Comparison of ENCODE assay signal across 8 mouse cellular contexts in genomic region chr12:91383516-91384264, GRCm38 (mm10). TPM values are rescaled to one million over a fixed set of nuclear protein-coding genes. Genes with fewer than 3 reads are reported as not detected.
A peak's percentile ranks its signal among the peaks of the same experiment; 100 is the strongest.
DNase-seq lines count a peak whose midpoint lies in the region; ATAC-seq and TF ChIP-seq lines count a peak whose summit lies in the region.

No protein-coding gene starts in this region.

- 7% methylated on average over 22 of the region's 22 CpGs for WGBS in kidney, embryonic 14.5 days
- WGBS in hindbrain, embryonic 11.5 days = 7% methylated on average over 22 of the region's 22 CpGs
- WGBS in liver, embryonic 15.5 days (ENCODE audit: insufficient replicate concordance) = 2% methylated on average over 22 of the region's 22 CpGs
- 2% methylated on average over 22 of the region's 22 CpGs for WGBS in olfactory bulb, adult 2 months

- H3K9me3 ChIP-seq in kidney, embryonic 14.5 days (ENCODE audit: control insufficient read depth, low read length) = no peaks in the 10 kb centered on the region
- no peaks in the 10 kb centered on the region for H3K9me3 ChIP-seq in G1E (replicated peaks)
- H3K9me3 ChIP-seq in hindbrain, embryonic 11.5 days (ENCODE audit: control insufficient read depth, low read length) = no peaks in the 10 kb centered on the region
- no peaks in the 10 kb centered on the region for H3K9me3 ChIP-seq in liver, embryonic 15.5 days (replicated peaks)

- DNase-seq in kidney, adult 9 months = no peak
- peak; percentile 57 for DNase-seq in G1E (ENCODE audit: low spot score)
- DNase-seq in hindbrain, embryonic 11.5 days (ENCODE audit: low spot score) = no peak
- no peak for DNase-seq in urinary bladder, postnatal 25 days (ENCODE audit: low spot score)

- H3K36me3 ChIP-seq in kidney, embryonic 14.5 days (ENCODE audit: control insufficient read depth, insufficient read depth, low read length) = no peaks in the 10 kb centered on the region
- peaks cover 33% of the 10 kb centered on the region for H3K36me3 ChIP-seq in G1E (replicated peaks)
- H3K36me3 ChIP-seq in hindbrain, embryonic 11.5 days (ENCODE audit: control insufficient read depth, insufficient read depth, low read length) = no peaks in the 10 kb centered on the region
- H3K36me3 ChIP-seq in liver, embryonic 15.5 days (replicated peaks) = peaks cover 22% of the 10 kb centered on the region

- no peaks in the 10 kb centered on the region for H3K4me1 ChIP-seq in kidney, embryonic 14.5 days (ENCODE audit: control insufficient read depth, insufficient read depth, low read length)
- peaks cover 27% of the 10 kb centered on the region for H3K4me1 ChIP-seq in G1E (ENCODE audit: insufficient read depth, low read depth, low read length)
- no peaks in the 10 kb centered on the region for H3K4me1 ChIP-seq in cortical plate, adult 2 months (ENCODE audit: control insufficient read depth, insufficient read depth, low read length)
- no peaks in the 10 kb centered on the region for H3K4me1 ChIP-seq in hindbrain, embryonic 11.5 days (replicated peaks; ENCODE audit: control insufficient read depth, insufficient read depth, low read length)
- peaks cover 39% of the 10 kb centered on the region for H3K4me1 ChIP-seq in liver, embryonic 15.5 days (replicated peaks)
- H3K4me1 ChIP-seq in olfactory bulb, adult 2 months (ENCODE audit: control insufficient read depth, insufficient read depth, low read length) = peaks cover 3% of the 10 kb centered on the region; the same call in 1 of the 2 replicates

- peak; percentile 75 for ATAC-seq in kidney, embryonic 14.5 days (ENCODE audit: low FRiP score, low TSS enrichment)
- ATAC-seq in G1E (ENCODE audit: extremely low read depth, insufficient number of reproducible peaks, low FRiP score, poor library complexity, severe bottlenecking) = peak; percentile 5; the same call in 1 of the 2 replicates
- peak; percentile 72 for ATAC-seq in hindbrain, embryonic 11.5 days (ENCODE audit: low FRiP score)
- peak; percentile 66 for ATAC-seq in liver, embryonic 15.5 days (ENCODE audit: insufficient read depth)

- H3K4me2 ChIP-seq in kidney, embryonic 14.5 days (replicated peaks; ENCODE audit: low read depth, low read length) = peak overlapping the region; percentile 58
- peak overlapping the region; percentile 66 for H3K4me2 ChIP-seq in hindbrain, embryonic 11.5 days (replicated peaks; ENCODE audit: low read depth, low read length)
- peak overlapping the region; percentile 81 for H3K4me2 ChIP-seq in liver, embryonic 15.5 days

- TF ChIP-seq CTCF in G1E (IDR thresholded peaks at IDR 0.05; ENCODE audit: low read depth, low read length) = no peak
- TF ChIP-seq CTCF in cortical plate, adult 2 months (IDR thresholded peaks at IDR 0.05; ENCODE audit: extremely low read depth, insufficient read depth, low read length) = no peak
- TF ChIP-seq CTCF in olfactory bulb, adult 2 months (IDR thresholded peaks at IDR 0.05; ENCODE audit: insufficient read depth, low read depth, low read length) = no peak

- H3K27ac ChIP-seq in kidney, embryonic 14.5 days (ENCODE audit: low read depth, low read length) = no peak overlapping the region
- no peak overlapping the region for H3K27ac ChIP-seq in cortical plate, adult 2 months (ENCODE audit: insufficient read depth, low read length)
- no peak overlapping the region for H3K27ac ChIP-seq in hindbrain, embryonic 11.5 days (ENCODE audit: low read depth, low read length)
- peak overlapping the region; percentile 86 for H3K27ac ChIP-seq in liver, embryonic 15.5 days (replicated peaks)
- H3K27ac ChIP-seq in olfactory bulb, adult 2 months (ENCODE audit: insufficient read depth, low read depth, low read length) = no peak overlapping the region

- H3K9ac ChIP-seq in kidney, embryonic 14.5 days (ENCODE audit: low read depth, low read length) = peak overlapping the region; percentile 60
- H3K9ac ChIP-seq in hindbrain, embryonic 11.5 days (ENCODE audit: low read depth, low read length) = peak overlapping the region; percentile 40
- peak overlapping the region; percentile 82 for H3K9ac ChIP-seq in liver, embryonic 15.5 days

- peak overlapping the region; percentile 76 for H3K4me3 ChIP-seq in kidney, embryonic 14.5 days (ENCODE audit: low read length)
- H3K4me3 ChIP-seq in G1E (ENCODE audit: low read depth, low read length) = peak overlapping the region; percentile 88
- H3K4me3 ChIP-seq in cortical plate, adult 2 months (ENCODE audit: insufficient read depth, low read length) = peak overlapping the region; percentile 57
- peak overlapping the region; percentile 64 for H3K4me3 ChIP-seq in hindbrain, embryonic 11.5 days (ENCODE audit: low read depth, low read length)
- H3K4me3 ChIP-seq in liver, embryonic 15.5 days (replicated peaks) = peak overlapping the region; percentile 88
- peak overlapping the region; percentile 66 for H3K4me3 ChIP-seq in olfactory bulb, adult 2 months (ENCODE audit: insufficient read depth, low read depth, low read length)

- H3K27me3 ChIP-seq in kidney, embryonic 14.5 days (ENCODE audit: control insufficient read depth, insufficient read depth, low read length) = no peaks in the 10 kb centered on the region
- no peaks in the 10 kb centered on the region for H3K27me3 ChIP-seq in G1E (ENCODE audit: insufficient read depth, low read length)
- no peaks in the 10 kb centered on the region for H3K27me3 ChIP-seq in hindbrain, embryonic 11.5 days (ENCODE audit: control insufficient read depth, insufficient read depth, low read length)
- no peaks in the 10 kb centered on the region for H3K27me3 ChIP-seq in liver, embryonic 15.5 days

- no peak for TF ChIP-seq POLR2A in cortical plate, adult 2 months (IDR thresholded peaks at IDR 0.05; ENCODE audit: extremely low read depth, insufficient read depth, low read length)
- TF ChIP-seq POLR2A in olfactory bulb, adult 2 months (IDR thresholded peaks at IDR 0.05; ENCODE audit: insufficient read depth, low read depth, low read length) = no peak

RNA-seq across cellular contexts. Expression of gene Cep128, which starts 0.5 kb away (rescaled TPM):
- polyA plus RNA-seq in kidney, embryonic 14.5 days (2014; fragmentation: Nextera tagmentation; extraction: Ambion mirVana) = 7.4 and 8.6 TPM in 2 replicates
- 99.2 and 109 TPM in 2 replicates for total RNA-seq in G1E (2014; fragmentation: Nextera tagmentation)
- total RNA-seq in G1E (2017) = 46.4 and 47.7 TPM in 2 replicates
- polyA plus RNA-seq in G1E (2012) = 8.5 and 8.9 TPM in 2 replicates
- polyA plus RNA-seq in cortical plate, adult 2 months (2012; rRNA removed) = 5.9 TPM in 2 replicates
- 10.5 and 10.7 TPM in 2 replicates for polyA plus RNA-seq in hindbrain, embryonic 11.5 days (2014; fragmentation: Nextera tagmentation; extraction: Ambion mirVana)
- polyA plus RNA-seq in liver, embryonic 15.5 days (2015; fragmentation: Nextera tagmentation; extraction: Ambion mirVana) = 8.6 and 10.2 TPM in 2 replicates
- not detected in 2 replicates for polyA plus RNA-seq in olfactory bulb, adult 2 months (2012; ENCODE audit: insufficient read depth, insufficient read length, low replicate concordance, missing spikeins)

RNA-seq across cellular contexts. Expression of gene Tshr, which starts 0.7 kb away (rescaled TPM):
- 0.16 and 0.73 TPM in 2 replicates for polyA plus RNA-seq in kidney, embryonic 14.5 days (2014; fragmentation: Nextera tagmentation; extraction: Ambion mirVana)
- total RNA-seq in G1E (2014; fragmentation: Nextera tagmentation) = not detected in 2 replicates
- total RNA-seq in G1E (2017) = 0.35 and 0.49 TPM in 2 replicates
- polyA plus RNA-seq in G1E (2012) = not detected in 2 replicates
- 0.23 and 0.25 TPM in 2 replicates for polyA plus RNA-seq in cortical plate, adult 2 months (2012; rRNA removed)
- 0.25 TPM in 1 of 2 replicates, not detected in the other for polyA plus RNA-seq in hindbrain, embryonic 11.5 days (2014; fragmentation: Nextera tagmentation; extraction: Ambion mirVana)
- 0.07 and 0.09 TPM in 2 replicates for polyA plus RNA-seq in liver, embryonic 15.5 days (2015; fragmentation: Nextera tagmentation; extraction: Ambion mirVana)
- polyA plus RNA-seq in olfactory bulb, adult 2 months (2012; ENCODE audit: insufficient read depth, insufficient read length, low replicate concordance, missing spikeins) = not detected in 2 replicates

Comparison
In these comparisons a context has a peak if more than half of its experiments do, and no peak if none do; other contexts are left out.
1. ATAC-seq: peak in every context shown above with its lines; median percentile 75 in kidney, embryonic 14.5 days; 72 in hindbrain, embryonic 11.5 days; 66 in liver, embryonic 15.5 days; 5 in G1E.